In genomic region chr7:105816736-105817135, GRCm38 (mm10) we compare ENCODE assay signal across 12 mouse cellular contexts. TPM values are rescaled to one million over a fixed set of nuclear protein-coding genes. Genes with fewer than 3 reads are reported as not detected.
DNase-seq lines count a peak whose midpoint lies in the region; ATAC-seq and TF ChIP-seq lines count a peak whose summit lies in the region.
"Had no signal": no experiment of that assay in that cellular context is flagged by ENCODE, and none has a peak within 500 bp of the region (broad histone marks: within the 10 kb centered on the region; RNA-seq: fewer than 3 reads in every experiment).

No protein-coding gene starts in this region.

- TF ChIP-seq POLR2A in liver, adult 2 months (IDR thresholded peaks at IDR 0.05; ENCODE audit: extremely low read depth, insufficient read depth, low read length) = no peak

- peak; percentile 39 for DNase-seq in embryo, embryonic 11 days
- no peak for DNase-seq in embryo, embryonic 10 days (ENCODE audit: low spot score)
- peak; percentile 34 for DNase-seq in liver, adult 2 months (ENCODE audit: extremely low read depth, low read depth, low spot score)
- no peak for DNase-seq in liver
- peak; percentile 44 for DNase-seq in NIH3T3 (ENCODE audit: low read depth)
- DNase-seq in gastrocnemius, postnatal 4 days (ENCODE audit: low spot score in 2 of 2) = no peak
- no peak for DNase-seq in urinary bladder, postnatal 14 days (ENCODE audit: low spot score)
- DNase-seq: adrenal gland, postnatal 25 days; B cell, adult 2 months; cerebellum, postnatal 25 days; layer of hippocampus, postnatal 36 days had no signal

- H3K4me2 ChIP-seq in neural tube, embryonic 14.5 days (ENCODE audit: low read depth, low read length) = no peak overlapping the region

- no peak for TF ChIP-seq CTCF in liver, adult 2 months (IDR thresholded peaks at IDR 0.05; ENCODE audit: low read depth, low read length)

- no peaks in the 10 kb centered on the region for H3K79me2 ChIP-seq in liver, adult 2 months (ENCODE audit: control insufficient read depth, insufficient read depth, low read length)

- H3K36me3 ChIP-seq in liver, adult 2 months (ENCODE audit: control insufficient read depth, insufficient read depth, low read length) = no peaks in the 10 kb centered on the region
- H3K36me3 ChIP-seq in neural tube, embryonic 14.5 days (ENCODE audit: control insufficient read depth, insufficient read depth, low read length) = no peaks in the 10 kb centered on the region

- H3K4me1 ChIP-seq in liver, adult 2 months (ENCODE audit: control insufficient read depth, insufficient read depth, low read length) = no peaks in the 10 kb centered on the region
- no peaks in the 10 kb centered on the region for H3K4me1 ChIP-seq in neural tube, embryonic 14.5 days (ENCODE audit: control insufficient read depth, insufficient read depth, low read length)

- H3K9ac ChIP-seq in liver, adult 2 months (ENCODE audit: low read depth, low read length) = no peak overlapping the region
- no peak overlapping the region for H3K9ac ChIP-seq in neural tube, embryonic 14.5 days (replicated peaks; ENCODE audit: low read depth, low read length)

- H3K4me3 ChIP-seq in liver, adult 2 months (ENCODE audit: insufficient read depth, low read depth, low read length) = no peak overlapping the region
- H3K4me3 ChIP-seq in neural tube, embryonic 14.5 days (ENCODE audit: low read depth, low read length) = no peak overlapping the region

- no peaks in the 10 kb centered on the region for H3K9me3 ChIP-seq in neural tube, embryonic 14.5 days (ENCODE audit: control insufficient read depth, low read length)

- ATAC-seq in neural tube, embryonic 14.5 days (ENCODE audit: low read depth) = peak; percentile 47; the same call in 1 of the 2 replicates

- H3K27me3 ChIP-seq in liver, adult 2 months (ENCODE audit: control insufficient read depth, insufficient read depth, low read length) = no peaks in the 10 kb centered on the region
- H3K27me3 ChIP-seq in neural tube, embryonic 14.5 days (ENCODE audit: control insufficient read depth, insufficient read depth, low read length) = no peaks in the 10 kb centered on the region

- H3K27ac ChIP-seq in liver, adult 2 months (replicated peaks; ENCODE audit: insufficient read depth, low read depth, low read length) = no peak overlapping the region
- H3K27ac ChIP-seq in neural tube, embryonic 14.5 days (ENCODE audit: low read depth, low read length) = no peak overlapping the region

RNA-seq across cellular contexts. Expression of gene Mrpl17, which starts 5.8 kb away (rescaled TPM):
- 109 and 118 TPM in 2 replicates for total RNA-seq in liver, adult 2 months (2014; rRNA removed)
- polyA plus RNA-seq in liver, adult 2 months (2012; rRNA removed) = 207 and 261 TPM in 2 replicates
- polyA plus RNA-seq in neural tube, embryonic 14.5 days (2014; fragmentation: Nextera tagmentation; extraction: Ambion mirVana) = 186 and 212 TPM in 2 replicates
- 100 to 1,000 TPM; 177 to 182 TPM for total RNA-seq in gastrocnemius, postnatal 4 days (2021)

RNA-seq across cellular contexts. Expression of gene Dchs1, which starts 29.3 kb away (rescaled TPM):
- total RNA-seq in liver, adult 2 months (2014; rRNA removed) = 1.4 and 2.7 TPM in 2 replicates
- 1.1 TPM in 2 replicates for polyA plus RNA-seq in liver, adult 2 months (2012; rRNA removed)
- polyA plus RNA-seq in neural tube, embryonic 14.5 days (2014; fragmentation: Nextera tagmentation; extraction: Ambion mirVana) = 20.7 and 20.8 TPM in 2 replicates
- 10 to 100 TPM; 40.9 to 42.5 TPM for total RNA-seq in gastrocnemius, postnatal 4 days (2021)

Comparison
In these comparisons a context has a peak if more than half of its experiments do, and no peak if none do; other contexts are left out.
1. DNase-seq: peak in embryo, embryonic 11 days (single experiment), liver, adult 2 months (single experiment) and NIH3T3 (single experiment); none in embryo, embryonic 10 days (single experiment), liver (single experiment), gastrocnemius, postnatal 4 days (0 of 2) and urinary bladder, postnatal 14 days (single experiment).
2. RNA of gene Dchs1, which starts 29.3 kb away (total RNA-seq): 40.9 to 42.5 TPM in gastrocnemius, postnatal 4 days; 1.4 to 2.7 TPM in liver, adult 2 months; every median in the first group is over 10 times any median in the second.